Comparison of ENCODE assay signal across 21 mouse cellular contexts in genomic region chr1:152266390-152266789, GRCm38 (mm10).
DNase-seq lines count a peak whose midpoint lies in the region; ATAC-seq lines count a peak whose summit lies in the region.
"Had no signal": no experiment of that assay in that cellular context is flagged by ENCODE, and none has a peak within 500 bp of the region (broad histone marks: within the 10 kb centered on the region; RNA-seq: fewer than 3 reads in every experiment).

No protein-coding gene starts in this region.

- H3K27ac ChIP-seq in midbrain, embryonic 11.5 days (ENCODE audit: low read depth, low read length), result no peak overlapping the region
- no peak overlapping the region for H3K27ac ChIP-seq in midbrain, embryonic 10.5 days (replicated peaks)
- no peak overlapping the region for H3K27ac ChIP-seq in liver, embryonic 12.5 days
- H3K27ac ChIP-seq: embryonic facial prominence, embryonic 10.5 days; embryonic facial prominence, embryonic 12.5 days; forebrain, embryonic 13.5 days; forebrain, embryonic 15.5 days had no signal

- H3K9me3 ChIP-seq in midbrain, embryonic 11.5 days (ENCODE audit: control insufficient read depth, low read length), result no peaks in the 10 kb centered on the region
- no peaks in the 10 kb centered on the region for H3K9me3 ChIP-seq in midbrain, embryonic 10.5 days (replicated peaks)
- H3K9me3 ChIP-seq in liver, embryonic 12.5 days (replicated peaks), result no peaks in the 10 kb centered on the region
- H3K9me3 ChIP-seq: embryonic facial prominence, embryonic 10.5 days; embryonic facial prominence, embryonic 12.5 days; forebrain, embryonic 13.5 days; forebrain, embryonic 15.5 days had no signal

- H3K27me3 ChIP-seq in midbrain, embryonic 11.5 days (ENCODE audit: control insufficient read depth, insufficient read depth, low read length), result no peaks in the 10 kb centered on the region
- no peaks in the 10 kb centered on the region for H3K27me3 ChIP-seq in midbrain, embryonic 10.5 days (ENCODE audit: low read depth, poor library complexity, severe bottlenecking)
- H3K27me3 ChIP-seq in liver, embryonic 12.5 days (replicated peaks), result no peaks in the 10 kb centered on the region
- H3K27me3 ChIP-seq: embryonic facial prominence, embryonic 12.5 days; forebrain, embryonic 13.5 days; forebrain, embryonic 15.5 days had no signal

- DNase-seq in heart, adult 11 months, result peak; percentile 55
- no peak for DNase-seq in heart, postnatal 25 days (ENCODE audit: low spot score)
- peak; percentile 14 for DNase-seq in midbrain, embryonic 11.5 days (ENCODE audit: low spot score, missing footprints)
- DNase-seq in midbrain, embryonic 10.5 days (ENCODE audit: low spot score), result no peak
- no peak for DNase-seq in spleen, postnatal 14 days (ENCODE audit: low spot score in 2 of 2)
- DNase-seq: adrenal gland, adult 2 months; adrenal gland, postnatal 10 days; adrenal gland, postnatal 25 days; cerebellum, adult 11 months; cerebellum, adult 18-20 months; cerebellum, adult 8-10 months; cerebellum, adult 9-11 months; cerebellum, postnatal 14 days; cerebellum, postnatal 36 days had no signal

- no peak overlapping the region for H3K4me2 ChIP-seq in midbrain, embryonic 11.5 days
- no peak overlapping the region for H3K4me2 ChIP-seq in liver, embryonic 12.5 days
- H3K4me2 ChIP-seq: embryonic facial prominence, embryonic 12.5 days; forebrain, embryonic 13.5 days; forebrain, embryonic 15.5 days had no signal

- H3K4me1 ChIP-seq in midbrain, embryonic 11.5 days (ENCODE audit: control insufficient read depth, insufficient read depth, low read length), result no peaks in the 10 kb centered on the region
- no peaks in the 10 kb centered on the region for H3K4me1 ChIP-seq in midbrain, embryonic 10.5 days
- H3K4me1 ChIP-seq in liver, embryonic 12.5 days, result no peaks in the 10 kb centered on the region
- H3K4me1 ChIP-seq: embryonic facial prominence, embryonic 10.5 days; embryonic facial prominence, embryonic 12.5 days; forebrain, embryonic 13.5 days; forebrain, embryonic 15.5 days had no signal

- no peak for ATAC-seq in midbrain, embryonic 11.5 days (ENCODE audit: low FRiP score)
- peak; percentile 86 for ATAC-seq in granulocyte monocyte progenitor cell, adult 5-6 weeks (replicated peaks; ENCODE audit: poor library complexity, severe bottlenecking)
- peak; percentile 54 for ATAC-seq in megakaryocyte progenitor cell, adult 5-6 weeks (replicated peaks; ENCODE audit: poor library complexity)
- no peak for ATAC-seq in liver, embryonic 12.5 days
- ATAC-seq: forebrain, embryonic 13.5 days; forebrain, embryonic 15.5 days had no signal

- no peaks in the 10 kb centered on the region for H3K36me3 ChIP-seq in midbrain, embryonic 11.5 days (ENCODE audit: control insufficient read depth, insufficient read depth, low read length)
- H3K36me3 ChIP-seq in midbrain, embryonic 10.5 days, result no peaks in the 10 kb centered on the region
- no peaks in the 10 kb centered on the region for H3K36me3 ChIP-seq in liver, embryonic 12.5 days
- H3K36me3 ChIP-seq: embryonic facial prominence, embryonic 10.5 days; embryonic facial prominence, embryonic 12.5 days; forebrain, embryonic 15.5 days had no signal

- H3K9ac ChIP-seq in midbrain, embryonic 11.5 days (ENCODE audit: low read length), result no peak overlapping the region
- no peak overlapping the region for H3K9ac ChIP-seq in liver, embryonic 12.5 days
- H3K9ac ChIP-seq: embryonic facial prominence, embryonic 12.5 days; forebrain, embryonic 13.5 days; forebrain, embryonic 15.5 days had no signal

- H3K4me3 ChIP-seq in midbrain, embryonic 11.5 days (ENCODE audit: low read depth, low read length), result no peak overlapping the region
- H3K4me3 ChIP-seq in midbrain, embryonic 10.5 days, result no peak overlapping the region
- H3K4me3 ChIP-seq in liver, embryonic 12.5 days, result no peak overlapping the region
- H3K4me3 ChIP-seq: embryonic facial prominence, embryonic 10.5 days; embryonic facial prominence, embryonic 12.5 days; forebrain, embryonic 13.5 days; forebrain, embryonic 15.5 days had no signal

- intact Hi-C loops in heart, postnatal 25 days (cut with DNase I), result no loop called here

Comparison
In these comparisons a context has a peak if more than half of its experiments do, and no peak if none do; other contexts are left out.
1. DNase-seq: peak in heart, adult 11 months (single experiment) and midbrain, embryonic 11.5 days (single experiment); none in heart, postnatal 25 days (single experiment), midbrain, embryonic 10.5 days (single experiment) and spleen, postnatal 14 days (0 of 2).
2. ATAC-seq: peak in granulocyte monocyte progenitor cell, adult 5-6 weeks (single experiment) and megakaryocyte progenitor cell, adult 5-6 weeks (single experiment); none in midbrain, embryonic 11.5 days (single experiment) and liver, embryonic 12.5 days (single experiment).